Mouse (Mus musculus): ENCODE data around the gene Irs1.

- TF ChIP-seq CTCF (IDR thresholded peaks at IDR 0.05; ENCODE audit: low read depth) (no peak), EP300 (IDR thresholded peaks at IDR 0.05; ENCODE audit: low read depth) (no peak)
These were observed 3.4 kb downstream of the Irs1 start for GRCm38 (mm10) chr1:82287776-82288325.
